Mouse (Mus musculus): ENCODE results near the gene Phf21a.

Phf21a gene

DNA sequence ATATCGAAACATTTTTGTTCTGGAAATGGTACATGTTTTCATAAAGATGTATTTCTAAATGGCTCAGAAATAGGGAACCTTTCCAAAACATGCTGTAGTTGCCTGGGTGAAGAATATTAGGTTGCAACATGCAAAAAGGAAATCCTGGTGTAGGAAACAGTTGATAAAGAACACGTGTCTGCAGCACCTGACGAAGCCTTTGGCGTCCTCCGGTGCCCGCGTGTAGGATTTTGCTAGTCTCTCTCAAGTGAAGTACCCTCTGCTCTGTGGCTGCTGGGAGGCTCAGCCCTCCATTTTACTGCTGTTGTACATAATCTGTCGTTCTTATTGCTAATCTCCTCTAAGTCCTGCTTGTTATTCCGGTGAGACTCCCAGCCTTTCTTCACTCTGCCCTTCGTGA, 207.0 kb downstream of the Phf21a start:
- no peak for DNase-seq (ENCODE audit: low read depth)

DNA sequence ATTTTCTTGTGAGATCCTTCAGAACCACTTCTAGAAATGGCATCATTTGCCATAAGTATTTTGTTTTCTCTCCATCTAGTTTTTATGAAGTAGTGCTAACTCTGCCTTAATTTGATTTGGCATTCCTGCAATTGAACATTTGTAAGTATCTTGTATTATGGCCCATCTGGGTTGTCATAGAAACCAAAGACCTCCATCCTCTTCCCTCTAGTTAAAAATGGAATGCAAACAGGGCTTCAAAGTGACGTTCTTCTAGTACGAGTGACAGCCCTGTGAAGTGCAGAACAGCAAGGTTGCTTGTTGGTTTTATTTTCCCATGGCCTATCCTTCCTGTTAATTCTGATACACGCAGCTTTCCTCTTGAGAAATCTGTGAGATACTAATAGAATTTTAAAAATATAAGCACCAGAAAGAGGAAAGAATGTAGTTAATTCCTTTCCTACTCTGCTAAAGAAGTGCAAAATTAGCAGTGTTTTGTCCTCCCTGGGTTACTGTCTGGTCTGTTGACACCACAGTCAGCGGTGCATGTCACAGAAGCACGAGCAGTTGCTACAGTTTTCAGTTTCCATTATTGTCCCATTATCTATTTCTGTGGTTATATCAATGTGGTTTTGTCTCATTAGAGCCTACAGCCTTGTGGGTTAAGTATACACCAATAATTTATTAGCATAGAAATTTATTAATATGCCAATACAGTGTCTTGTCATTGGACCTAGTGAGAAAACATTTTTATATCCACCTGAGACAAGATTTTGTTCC, 209.1 kb downstream of the Phf21a start:
- DNase-seq (ENCODE audit: low read depth) = no peak

DNA sequence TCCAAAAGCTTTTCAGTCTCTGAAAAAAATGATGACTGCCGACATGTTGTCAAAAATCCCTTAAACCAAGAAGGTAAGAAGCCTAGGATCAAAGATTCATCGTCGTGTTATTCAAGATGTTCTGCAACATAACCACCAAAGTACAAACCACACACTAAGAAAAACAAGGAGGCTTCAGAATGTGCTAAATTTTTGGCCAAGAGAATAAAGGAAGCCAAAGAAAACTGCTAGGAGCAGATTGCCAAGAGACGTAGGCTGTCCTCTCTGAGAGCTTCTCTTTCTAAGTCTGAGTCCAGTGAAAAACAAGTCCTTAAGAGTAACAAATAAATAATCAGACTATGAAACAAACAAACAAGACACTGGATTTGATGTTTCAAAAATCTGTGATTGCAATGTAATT, 219.6 kb downstream of the Phf21a start:
- DNase-seq (ENCODE audit: low read depth) = no peak

DNA sequence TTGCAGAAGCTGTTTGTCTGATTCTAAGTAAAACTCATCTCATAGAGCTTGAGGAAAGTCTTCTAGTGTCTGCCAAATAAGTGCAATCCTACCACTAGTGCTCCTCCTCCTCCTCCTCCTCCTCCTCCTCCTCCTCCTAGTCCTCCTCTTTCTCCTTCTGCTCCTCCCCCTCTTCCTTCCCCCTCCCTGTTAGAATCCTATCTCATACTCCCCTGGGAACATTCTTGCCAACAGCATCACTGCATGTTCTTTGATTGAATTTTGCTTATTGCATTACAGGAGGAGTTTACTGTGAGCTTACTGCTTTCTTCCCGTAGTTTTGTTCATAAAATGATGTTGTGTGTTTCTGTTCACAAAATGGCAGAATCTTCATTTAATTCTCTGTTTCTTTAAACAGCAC, 221.1 kb downstream of the Phf21a start:
- DNase-seq (ENCODE audit: low read depth) = no peak

DNA sequence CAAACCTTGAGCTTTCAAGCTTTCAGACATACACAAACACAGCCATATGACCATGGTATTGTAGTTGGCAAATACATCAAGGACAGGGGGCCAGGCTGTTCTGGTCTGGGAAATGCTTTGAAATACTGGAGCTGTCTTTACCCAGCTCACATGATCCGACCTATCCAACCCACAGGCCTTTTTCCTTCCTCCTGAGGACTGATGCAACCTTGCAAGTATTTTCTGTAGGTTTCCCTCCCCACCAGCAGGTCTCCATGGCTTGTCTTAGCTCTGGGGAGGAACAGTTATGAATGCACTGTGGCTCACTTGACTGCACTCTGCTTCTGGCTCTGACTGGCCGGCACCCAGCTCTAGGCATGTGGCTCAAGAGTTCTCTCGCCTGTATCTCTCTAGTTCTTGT, 223.7 kb downstream of the Phf21a start:
- no peak for DNase-seq (ENCODE audit: low read depth)

DNA sequence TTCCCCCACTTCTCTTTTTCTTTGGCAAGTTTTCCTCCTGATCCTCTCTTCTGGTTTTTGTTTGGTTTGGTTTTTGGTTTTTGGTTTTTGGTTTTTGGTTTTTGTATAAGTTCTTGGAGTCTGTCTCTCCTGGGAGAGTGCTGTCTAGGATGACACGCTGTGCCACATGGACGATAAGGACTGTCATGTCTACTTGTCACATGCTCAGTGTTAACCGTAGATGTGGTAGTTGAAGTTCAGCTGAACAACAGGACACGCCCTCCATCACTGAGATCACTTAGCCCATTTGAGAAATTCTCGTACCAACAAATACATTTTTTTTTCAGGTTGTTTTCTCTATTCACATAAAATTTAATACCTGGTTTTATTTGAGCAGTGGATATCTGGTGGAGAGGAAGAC, 224.3 kb downstream of the Phf21a start:
- no peak for DNase-seq (ENCODE audit: low read depth)

DNA sequence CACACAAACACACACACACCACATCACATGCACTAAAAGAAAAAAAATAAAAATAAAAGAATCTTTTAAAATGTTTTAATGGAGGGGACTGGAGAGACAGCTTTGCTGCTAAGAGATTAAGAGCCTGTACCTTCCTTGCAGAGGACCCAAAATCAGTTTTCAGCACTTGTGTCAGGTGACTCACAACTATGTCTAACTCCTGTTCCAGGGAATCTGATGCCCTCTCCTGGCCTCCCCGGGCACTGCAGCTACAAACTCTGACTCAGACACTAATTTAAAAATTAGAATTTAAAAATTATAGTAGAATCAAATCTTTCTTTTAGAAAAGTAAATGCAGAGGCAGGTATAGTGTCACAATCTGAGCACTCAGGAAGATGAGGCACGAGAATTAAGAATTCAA, 229.8 kb downstream of the Phf21a start:
- DNase-seq (ENCODE audit: low read depth) = peak; percentile 15

DNA sequence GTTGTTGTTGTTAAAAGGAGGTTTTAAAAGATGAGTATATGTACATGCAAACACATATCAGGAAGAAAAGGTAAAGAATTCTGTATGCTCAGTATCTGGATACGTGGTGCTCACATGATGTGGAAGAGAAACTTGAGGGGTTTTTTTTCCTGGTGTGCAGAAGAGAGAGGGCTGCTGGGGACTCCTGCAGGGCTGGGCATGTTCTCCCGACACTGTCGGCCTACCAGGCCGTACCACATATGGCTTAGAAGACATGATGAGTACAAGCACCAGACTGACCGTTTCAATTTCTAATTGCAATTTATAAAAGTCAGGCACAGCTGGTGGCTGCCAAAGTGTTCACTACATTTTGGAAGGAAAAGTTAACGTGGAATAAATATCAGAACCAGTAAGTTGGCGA, 232.8 kb downstream of the Phf21a start:
- DNase-seq (ENCODE audit: low read depth) = no peak

DNA sequence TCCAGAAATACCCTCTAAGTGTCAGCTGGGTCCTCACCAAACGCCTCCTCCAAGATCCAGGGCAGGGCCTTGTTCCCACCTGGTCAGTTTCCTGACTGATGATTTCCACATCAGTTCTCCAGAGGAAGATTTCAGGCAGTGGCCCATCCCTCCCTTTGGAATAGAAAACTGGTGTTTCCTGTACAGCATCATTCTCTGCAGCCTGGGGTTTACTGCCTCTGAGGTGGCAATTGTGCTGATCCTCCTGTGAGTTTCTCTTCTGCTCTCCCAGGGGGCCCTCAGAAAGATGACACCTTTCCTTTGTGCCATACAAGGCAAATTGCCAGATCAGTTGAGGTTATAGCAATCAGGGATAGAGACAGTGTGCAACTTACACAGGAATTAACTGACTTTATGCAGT, 233.3 kb downstream of the Phf21a start:
- no peak for DNase-seq (ENCODE audit: low read depth)

DNA sequence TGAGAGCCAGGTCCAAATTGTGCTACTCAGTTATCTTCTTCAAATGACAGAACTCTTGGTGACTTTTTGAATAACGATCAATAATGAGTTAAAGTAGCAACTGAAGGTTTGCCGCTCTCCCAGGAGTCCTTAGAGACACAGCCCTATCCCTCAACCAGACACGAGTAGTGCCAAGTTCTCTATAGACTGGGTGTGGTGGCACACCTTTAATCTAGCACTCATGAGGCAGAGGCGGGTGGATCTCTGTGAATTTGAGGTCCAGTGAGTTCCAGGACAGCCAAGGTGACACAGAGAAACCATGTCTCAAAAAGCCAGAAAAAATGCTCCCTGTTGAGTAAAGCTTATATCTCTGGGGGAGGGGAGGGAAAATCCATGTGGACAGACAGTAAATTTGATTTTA, 234.7 kb downstream of the Phf21a start:
- DNase-seq (ENCODE audit: low read depth) = no peak

DNA sequence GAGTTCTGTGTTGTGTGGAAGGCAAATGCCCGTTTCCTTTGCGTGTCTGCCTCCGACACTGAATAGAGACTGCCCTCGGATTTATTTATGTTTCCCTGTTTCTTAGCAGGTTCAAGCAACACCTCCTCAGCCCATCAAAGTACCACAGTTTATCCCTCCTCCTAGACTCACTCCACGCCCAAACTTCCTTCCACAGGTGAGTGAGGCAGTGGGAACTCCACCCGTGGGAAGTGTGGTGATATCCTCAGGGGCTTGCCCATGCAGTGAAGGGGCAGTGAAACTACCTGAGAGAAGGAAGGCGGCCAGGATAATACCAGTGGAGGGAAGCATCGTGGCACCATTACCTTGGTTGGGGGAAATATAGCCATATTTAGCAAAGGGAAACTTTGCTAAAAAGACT, 235.3 kb downstream of the Phf21a start:
- no peak for DNase-seq (ENCODE audit: low read depth)

DNA sequence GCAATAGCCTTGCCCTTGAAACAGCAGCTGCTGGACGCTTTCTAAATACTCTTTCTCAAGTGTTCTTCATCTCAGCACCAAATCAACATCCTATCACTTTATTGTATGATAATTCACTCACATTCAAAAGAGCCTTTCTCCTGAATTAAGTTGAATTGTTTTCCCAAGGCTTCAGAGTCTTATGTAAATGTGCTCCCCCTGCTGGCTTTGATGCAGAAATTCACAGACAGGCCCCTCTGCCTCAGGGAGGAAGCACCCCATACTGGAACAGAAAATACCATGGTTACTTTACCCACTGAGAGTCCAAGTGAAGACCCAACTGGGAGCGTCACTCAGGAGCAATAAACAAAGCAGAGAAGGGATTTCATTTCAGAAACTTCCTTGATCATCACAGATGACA, 237.9 kb downstream of the Phf21a start:
- DNase-seq (ENCODE audit: low read depth) = peak; percentile 28

DNA sequence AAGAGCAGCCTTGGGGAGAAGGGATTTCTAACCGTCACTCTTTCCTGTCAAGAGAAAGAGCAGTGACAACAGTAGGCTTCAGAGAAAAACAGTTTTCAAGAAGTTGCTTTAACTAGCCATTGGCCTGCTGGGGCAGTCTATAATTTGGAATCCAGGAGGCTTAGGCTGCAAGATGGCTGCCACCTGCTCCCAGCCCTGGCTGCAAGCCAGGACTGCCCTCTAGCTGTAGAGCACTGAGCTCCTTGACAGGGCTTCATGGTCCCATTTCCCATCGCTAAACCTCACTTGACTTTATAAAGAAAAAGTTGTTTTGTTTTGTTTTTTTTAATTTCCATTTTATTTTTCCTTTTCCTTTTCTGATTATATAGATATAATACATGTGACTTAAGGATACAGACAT, 238.5 kb downstream of the Phf21a start:
- no peak for DNase-seq (ENCODE audit: low read depth)

DNA sequence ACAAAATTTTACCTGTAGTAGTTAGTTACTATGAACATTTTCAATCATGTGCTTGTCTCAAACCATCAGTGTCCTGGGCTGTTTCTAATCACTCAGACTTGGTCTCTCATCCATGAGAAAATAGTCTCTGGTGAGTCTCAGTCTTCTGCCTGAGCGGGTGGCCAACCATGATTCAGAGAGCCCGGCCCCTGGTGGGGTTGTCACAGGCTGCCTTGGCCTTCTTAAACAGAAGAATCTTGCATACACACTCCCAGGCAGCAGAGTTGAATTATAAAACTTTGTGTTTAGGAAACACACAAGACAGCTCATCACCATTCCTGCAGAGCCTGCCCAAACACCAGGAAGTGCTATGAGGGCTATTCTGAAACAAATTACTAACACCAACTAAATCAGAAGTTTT, 239.0 kb downstream of the Phf21a start:
- no peak for DNase-seq (ENCODE audit: low read depth)

DNA sequence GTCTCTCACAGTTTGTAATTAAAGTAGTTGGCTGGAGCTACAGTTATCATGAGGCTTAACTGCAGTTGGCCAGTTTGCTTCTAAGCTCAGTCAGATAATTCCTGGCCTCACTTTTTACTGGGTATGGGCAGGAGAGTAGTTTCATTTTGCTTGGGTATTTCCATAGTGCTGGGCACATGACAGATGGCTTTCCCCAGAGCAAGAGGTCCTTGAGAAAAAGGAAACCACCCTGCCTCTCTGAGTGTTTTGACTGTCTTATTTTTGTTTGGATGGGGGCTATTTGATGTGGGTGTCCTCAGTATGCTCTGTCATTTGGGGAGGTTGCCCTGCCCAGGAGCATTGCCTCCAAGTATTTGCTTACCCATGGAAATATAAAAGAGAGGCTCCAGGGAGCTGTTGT, 249.5 kb downstream of the Phf21a start:
- DNase-seq (ENCODE audit: low read depth) = no peak

DNA sequence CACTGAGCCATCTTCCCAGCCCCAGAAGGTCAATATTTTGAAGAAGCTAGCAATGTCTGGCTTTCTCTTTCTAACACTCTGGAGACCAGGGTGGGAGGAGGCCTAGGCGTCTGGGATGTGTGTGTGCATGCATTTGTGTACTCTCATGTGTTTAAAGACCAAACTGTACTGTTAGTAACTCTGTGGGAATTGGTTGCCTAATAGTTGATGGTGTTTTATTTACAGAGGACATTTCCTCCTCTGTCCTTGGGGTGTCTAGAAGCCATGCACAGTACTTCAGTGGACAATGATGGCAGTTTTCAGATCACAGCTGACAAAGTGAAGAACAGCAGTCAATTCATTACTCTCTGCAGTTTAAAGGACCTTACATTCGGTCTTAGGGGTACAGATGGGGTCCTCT, 254.3 kb downstream of the Phf21a start:
- no peak for DNase-seq (ENCODE audit: low read depth)

DNA sequence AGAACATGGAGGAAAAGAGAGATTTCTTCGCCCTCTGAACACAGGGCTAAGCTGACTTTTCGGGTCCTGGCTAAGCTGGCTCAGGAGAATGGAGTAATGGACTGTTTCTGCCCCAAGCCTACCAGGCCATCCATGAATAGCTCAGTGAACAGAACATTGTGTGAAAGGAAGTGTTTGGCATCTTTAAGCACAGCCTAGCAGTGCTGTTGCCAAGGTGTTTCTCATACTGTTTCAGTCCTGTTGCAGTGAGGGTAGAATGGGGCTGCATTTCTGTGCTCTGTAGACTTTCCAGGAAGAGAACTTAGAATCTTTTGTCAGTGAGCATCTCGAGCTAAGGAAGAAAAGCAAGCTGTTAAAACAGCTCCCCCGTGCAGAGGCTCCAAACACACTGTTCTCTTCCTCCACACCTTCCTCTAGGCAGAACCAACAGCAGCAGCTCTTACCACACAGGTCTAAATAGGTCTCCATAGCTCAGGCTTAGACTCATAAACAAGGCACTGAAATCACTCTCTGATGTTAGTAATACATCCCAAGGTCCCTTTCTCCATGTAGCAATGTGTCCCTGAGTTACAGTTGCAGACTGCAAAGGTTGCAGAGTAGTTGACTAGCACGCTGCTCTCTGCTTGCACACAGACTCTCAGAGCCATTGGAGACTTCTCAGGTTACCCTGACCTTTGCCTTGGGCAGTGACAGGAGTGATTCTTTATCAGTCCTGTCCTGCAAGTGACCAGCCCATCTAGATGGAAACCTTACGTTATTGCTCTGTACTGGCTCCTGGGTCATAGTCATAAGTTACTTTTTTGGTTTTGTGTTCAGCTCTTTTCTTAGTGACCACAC, 256.9 kb downstream of the Phf21a start:
- no peak for DNase-seq (ENCODE audit: low read depth)

DNA sequence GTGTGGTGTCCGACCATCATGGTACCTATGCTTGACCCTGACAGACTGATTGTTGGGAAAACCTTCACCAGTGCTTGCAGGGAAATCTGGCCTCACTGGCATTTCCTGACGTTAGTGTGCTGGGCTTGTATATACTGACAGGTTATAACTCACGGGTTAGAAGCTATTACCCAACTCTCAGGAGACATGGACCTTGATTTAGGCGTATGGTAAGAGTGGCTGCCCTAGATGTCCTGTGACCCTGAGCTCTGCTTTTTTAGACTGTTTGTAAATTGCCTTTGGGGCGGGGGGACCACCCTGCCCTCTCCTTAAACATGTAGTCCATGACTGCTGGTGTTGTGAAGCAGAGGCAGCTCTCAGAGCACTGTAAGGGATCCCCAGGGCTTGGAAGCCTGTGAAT, 257.8 kb downstream of the Phf21a start:
- DNase-seq (ENCODE audit: low read depth) = no peak

DNA sequence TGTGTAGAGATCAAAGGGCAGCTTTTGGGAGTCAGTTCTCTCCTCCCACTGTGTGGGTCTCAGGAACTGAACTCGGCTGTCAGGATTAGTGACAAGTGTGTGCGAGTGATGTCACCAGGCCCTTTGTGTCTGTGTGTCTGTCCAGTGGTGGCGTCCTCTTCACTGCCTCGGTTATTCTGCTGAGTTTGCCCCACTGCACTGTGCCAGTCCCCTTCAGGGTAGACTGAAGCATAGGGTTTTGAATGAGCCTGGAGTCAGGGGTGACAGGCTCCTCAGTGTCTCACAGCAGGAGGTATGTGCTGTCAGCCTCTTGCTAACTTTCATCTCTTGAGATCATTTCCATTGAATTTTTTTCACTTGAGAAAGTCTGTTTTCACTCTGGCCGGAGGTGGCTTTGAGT, 260.5 kb downstream of the Phf21a start:
- DNase-seq (ENCODE audit: low read depth) = no peak

DNA sequence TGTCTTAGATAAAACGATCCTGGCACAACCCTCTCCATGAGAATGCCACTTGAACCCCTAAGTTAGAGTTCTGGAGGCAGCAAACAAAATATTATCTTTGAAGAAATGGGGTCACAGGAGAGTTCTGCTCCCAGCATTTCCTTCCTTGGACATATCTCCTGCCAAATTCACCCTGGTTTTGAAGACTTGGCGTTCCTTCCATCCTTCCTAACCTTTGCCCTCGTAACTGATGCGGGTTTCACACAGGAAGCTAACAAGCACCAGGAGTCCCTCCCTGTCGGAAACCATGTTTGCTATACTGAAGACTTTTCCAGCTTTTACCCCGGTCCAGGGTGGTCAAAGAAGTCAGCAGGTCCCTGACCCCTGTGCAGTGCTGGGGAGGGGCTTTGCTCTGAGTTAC, 261.3 kb downstream of the Phf21a start:
- no peak for DNase-seq (ENCODE audit: low read depth)

DNA sequence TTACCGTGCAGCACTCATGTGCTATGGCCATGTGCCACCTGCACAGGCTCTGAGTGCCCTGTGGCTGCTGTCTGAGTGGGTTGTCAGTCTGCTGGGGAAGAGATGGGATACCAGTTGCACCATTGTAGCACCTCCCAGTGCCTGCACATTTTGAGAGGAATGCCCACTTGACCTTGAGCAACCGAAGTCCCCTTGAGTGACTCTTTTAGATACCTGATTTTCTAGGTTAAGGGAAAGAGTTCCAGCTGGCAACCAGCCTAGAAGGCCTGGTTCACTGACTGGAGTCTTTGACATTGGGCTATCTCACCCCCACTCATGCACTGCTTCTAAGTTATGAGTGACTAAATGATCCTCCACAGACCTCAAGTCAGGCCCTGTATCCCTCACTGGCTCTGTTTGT, 266.4 kb downstream of the Phf21a start:
- DNase-seq (ENCODE audit: low read depth) = no peak

DNA sequence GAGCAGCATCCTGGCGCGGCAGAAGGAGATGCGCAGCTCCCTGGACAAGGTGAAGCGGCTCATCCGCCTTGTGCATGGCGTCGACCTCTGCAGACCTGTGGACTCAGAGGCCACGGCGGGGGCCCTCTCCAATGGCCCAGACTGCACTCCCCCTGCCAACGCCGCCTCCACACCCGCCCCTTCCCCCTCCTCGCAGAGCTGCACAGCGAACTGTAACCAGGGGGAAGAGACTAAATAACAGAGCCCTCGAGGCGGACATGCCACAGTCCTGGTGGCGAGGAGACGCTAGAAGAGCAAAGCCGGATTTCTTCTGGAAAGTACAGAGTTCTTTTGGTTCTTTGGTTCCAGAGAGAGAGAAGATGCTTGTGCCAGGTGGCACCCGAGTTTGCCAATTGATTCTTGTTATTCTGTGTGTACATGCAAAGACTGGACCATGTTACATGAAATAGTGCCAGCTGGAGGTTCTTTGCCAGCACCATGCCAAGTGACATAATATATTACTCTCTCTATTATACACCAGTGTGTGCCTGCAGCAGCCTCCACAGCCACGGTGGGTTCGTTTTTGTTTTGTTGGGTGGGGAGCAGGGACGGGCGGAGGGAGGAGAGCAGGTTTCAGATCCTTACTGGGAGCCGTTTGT, 267.4 kb downstream of the Phf21a start:
- DNase-seq (ENCODE audit: low read depth) = no peak

DNA sequence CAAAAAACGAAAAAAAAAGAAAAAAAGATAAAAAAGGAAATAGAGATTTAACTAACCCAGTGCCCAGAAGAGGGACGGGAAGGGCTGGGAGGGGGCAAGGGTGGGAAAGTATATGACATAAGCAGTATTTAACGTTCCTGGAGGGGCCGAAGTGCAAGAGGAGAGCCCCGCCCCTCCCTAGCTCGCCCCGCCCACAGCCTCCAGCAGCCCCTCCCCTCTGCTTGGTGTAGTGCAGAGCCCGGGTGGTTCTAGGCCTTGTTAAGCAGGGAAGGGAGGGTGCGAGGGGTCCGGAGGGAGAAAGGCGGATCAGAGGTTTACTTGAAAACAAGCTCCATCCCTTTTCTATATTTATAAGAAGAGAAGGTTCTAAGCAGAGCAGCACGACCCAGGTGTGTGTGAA, 268.0 kb downstream of the Phf21a start:
- DNase-seq (ENCODE audit: low read depth) = no peak
